Mouse (Mus musculus) liver, embryonic 12.5 days (tissue): ENCODE measurements around the gene Nr4a1. TPM values are rescaled to one million over a fixed set of nuclear protein-coding genes. Genes with fewer than 3 reads are reported as not detected.

Experiments
- ATAC-seq: fragments of 200-750 bp; cut with Nextera tagmentation; 2 replicates; pipeline ENCODE4 v1.8.0; 2017; ENCODE audit warnings: moderate number of reproducible peaks, mild to moderate bottlenecking, moderate library complexity
- H3K27ac ChIP-seq: fragments of 300-500 bp; sonication (generic); 2 replicates; pipeline ENCODE4 v1.5.1; 2016; ENCODE audit warnings: mild to moderate bottlenecking
- H3K27me3 ChIP-seq: fragments of 300-500 bp; sonication (generic); replicated peaks from 2 replicates; pipeline ENCODE4 v1.6.1; 2016; ENCODE audit warnings: mild to moderate bottlenecking, moderate library complexity
- H3K36me3 ChIP-seq: fragments of 300-500 bp; sonication (generic); 2 replicates; pipeline ENCODE4 v1.6.1; 2016; ENCODE audit warnings: mild to moderate bottlenecking, moderate library complexity
- H3K4me1 ChIP-seq: fragments of 300-500 bp; sonication (generic); 2 replicates; pipeline ENCODE4 v1.6.1; 2016
- H3K4me2 ChIP-seq: fragments of 300-500 bp; sonication (generic); 2 replicates; pipeline ENCODE4 v1.6.1; 2016; ENCODE audit warnings: mild to moderate bottlenecking, moderate library complexity
- H3K4me3 ChIP-seq: fragments of 300-500 bp; sonication (generic); 2 replicates; pipeline ENCODE4 v1.5.1; 2016; ENCODE audit warnings: mild to moderate bottlenecking, moderate library complexity
- H3K9ac ChIP-seq: fragments of 300-500 bp; sonication (generic); 2 replicates; pipeline ENCODE4 v1.6.1; 2016; ENCODE audit warnings: mild to moderate bottlenecking, moderate library complexity
- H3K9me3 ChIP-seq: fragments of 300-500 bp; sonication (generic); replicated peaks from 2 replicates; pipeline ENCODE4 v1.6.1; 2016; ENCODE audit warnings: mild to moderate bottlenecking, moderate library complexity
- WGBS: fragments of 180-500 bp; shearing (Covaris S2); methylation state at CpG from one replicate; pipeline ENCODE4 v1.1.7; 2016; ENCODE audit not compliant: insufficient replicate concordance; 5-methylcytosine and 5-hydroxymethylcytosine counted together
- polyA plus RNA-seq: library from polyadenylated mRNA; unstranded; fragments of >200 nt; fragmentation: Nextera tagmentation; extraction: Ambion mirVana; gene quantifications from 2 replicates; pipeline ENCODE4 v1.2.1, GENCODE M21; 2016

Nr4a1 gene
- polyA plus RNA-seq, 1 experiment from 2014 or later, result 0.83 TPM

GRCm38 (mm10) chr15:101308440-101309348 lies 54.6 kb downstream of the Nr4a1 start:
- no peak overlapping the region for H3K4me2 ChIP-seq
- no peaks in the 10 kb centered on the region for H3K36me3 ChIP-seq
- no peaks in the 10 kb centered on the region for H3K9me3 ChIP-seq
- no peak overlapping the region for H3K9ac ChIP-seq
- ATAC-seq, result no peak
- no peak overlapping the region for H3K27ac ChIP-seq
- WGBS, result 57% methylated on average over 13 of the region's 13 CpGs
- no peaks in the 10 kb centered on the region for H3K27me3 ChIP-seq
- peaks cover 7% of the 10 kb centered on the region; the same call in 1 of the 2 replicates for H3K4me1 ChIP-seq
- no peak overlapping the region for H3K4me3 ChIP-seq

GRCm38 (mm10) chr15:101309493-101309892 lies 55.4 kb downstream of the Nr4a1 start:
- Histone ChIP-seq H3K9ac (no peak overlapping the region), H3K36me3 (no peaks in the 10 kb centered on the region), H3K4me2 (no peak overlapping the region), H3K27ac (no peak overlapping the region), H3K27me3 (no peaks in the 10 kb centered on the region), H3K4me3 (no peak overlapping the region), H3K4me1 (peaks cover 7% of the 10 kb centered on the region; the same call in 1 of the 2 replicates), H3K9me3 (no peaks in the 10 kb centered on the region)
- no peak for ATAC-seq
- whole genome bisulfite sequencing, result 38% methylated on average over 5 of the region's 5 CpGs

- H3K36me3 ChIP-seq, result no peaks in the 10 kb centered on the region
- H3K4me1 ChIP-seq, result peaks cover 11% of the 10 kb centered on the region; the same call in 1 of the 2 replicates
- no peak overlapping the region for H3K4me2 ChIP-seq
- no peak overlapping the region for H3K4me3 ChIP-seq
- 0 out of 2 replicates have a peak, but pooled peaks cover 1% of the 10 kb centered on the region for H3K27me3 ChIP-seq
- no peak overlapping the region for H3K9ac ChIP-seq
- no peak for ATAC-seq
- H3K27ac ChIP-seq, result no peak overlapping the region
- 47% methylated on average over 14 of the region's 15 CpGs for WGBS
- no peaks in the 10 kb centered on the region for H3K9me3 ChIP-seq
These were observed 57.2 kb downstream of the Nr4a1 start for GRCm38 (mm10) chr15:101311087-101311770.

- WGBS, result 62% methylated on average over 6 of the region's 6 CpGs
- 0 out of 2 replicates have a peak, but pooled peaks cover 9% of the 10 kb centered on the region for H3K27me3 ChIP-seq
- no peak overlapping the region for H3K27ac ChIP-seq
- ATAC-seq, result no peak
- no peaks in the 10 kb centered on the region for H3K9me3 ChIP-seq
- H3K4me1 ChIP-seq, result peaks cover 19% of the 10 kb centered on the region; the same call in 1 of the 2 replicates
- H3K4me2 ChIP-seq, result no peak overlapping the region
- H3K4me3 ChIP-seq, result no peak overlapping the region
- no peak overlapping the region for H3K9ac ChIP-seq
- H3K36me3 ChIP-seq, result no peaks in the 10 kb centered on the region
These were observed 57.9 kb downstream of the Nr4a1 start for GRCm38 (mm10) chr15:101312006-101312405.

DNA sequence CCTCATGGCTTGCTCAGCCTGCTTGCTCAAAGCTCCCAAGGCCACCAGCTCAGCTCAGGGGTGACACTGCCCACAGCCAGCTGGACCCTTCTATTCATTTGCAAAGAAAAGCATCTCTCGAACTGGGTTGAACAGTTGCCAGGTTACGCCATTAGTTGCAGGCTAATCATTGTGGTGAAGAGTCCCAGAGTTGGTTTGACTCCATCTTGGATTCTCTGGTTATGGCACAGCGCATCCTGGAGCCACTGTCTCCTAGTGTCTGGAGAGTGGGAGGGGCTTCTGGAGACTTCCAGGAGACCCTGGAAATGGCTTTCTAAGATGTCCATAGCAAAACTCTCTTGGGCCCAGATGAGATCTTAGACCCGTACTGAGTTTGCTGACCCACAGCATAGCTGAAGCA lies 61.3 kb downstream of the Nr4a1 start:
- Histone ChIP-seq H3K36me3 (no peaks in the 10 kb centered on the region), H3K4me3 (no peak overlapping the region), H3K9ac (no peak overlapping the region), H3K27ac (no peak overlapping the region), H3K4me2 (no peak overlapping the region), H3K4me1 (peaks cover 39% of the 10 kb centered on the region), H3K27me3 (0 out of 2 replicates have a peak, but pooled peaks cover 9% of the 10 kb centered on the region), H3K9me3 (no peaks in the 10 kb centered on the region)
- WGBS, result 75% methylated on average over 4 of the region's 4 CpGs
- ATAC-seq, result no peak

DNA sequence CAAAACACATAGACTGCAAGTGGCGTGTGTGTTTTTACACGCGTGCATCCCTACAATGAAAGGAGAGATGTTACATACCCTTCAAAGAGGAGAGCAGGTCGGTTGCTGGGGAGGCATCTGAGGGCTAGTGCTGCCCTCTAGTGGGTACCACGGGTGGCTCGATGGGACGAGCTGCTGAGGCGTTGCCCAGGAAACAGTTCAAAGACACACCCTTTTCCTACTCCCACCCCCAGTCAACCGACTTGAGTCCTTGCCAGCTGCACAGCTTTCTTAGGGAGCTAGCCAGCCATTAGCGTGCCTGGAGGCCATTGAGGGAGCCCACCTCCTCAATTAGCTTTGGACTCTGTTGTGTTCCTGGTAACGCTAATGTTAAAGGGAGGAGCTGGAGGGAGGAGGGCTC lies 61.8 kb downstream of the Nr4a1 start:
- 1% methylated on average over 11 of the region's 11 CpGs for WGBS

GRCm38 (mm10) chr15:101316279-101316912 lies 62.3 kb downstream of the Nr4a1 start:
- Histone ChIP-seq H3K27me3 (0 out of 2 replicates have a peak, but pooled peaks cover 9% of the 10 kb centered on the region), H3K4me2 (peak overlapping the region; percentile 54), H3K27ac (peak overlapping the region; percentile 58; the same call in 1 of the 2 replicates), H3K9me3 (no peaks in the 10 kb centered on the region), H3K4me3 (peak overlapping the region; percentile 29), H3K9ac (0 out of 2 replicates have a peak overlapping the region, but pooled peaks have one; percentile 8), H3K4me1 (peaks cover 49% of the 10 kb centered on the region), H3K36me3 (no peaks in the 10 kb centered on the region)
- 23% methylated on average over 13 of the region's 13 CpGs for WGBS
- no peak for ATAC-seq

More for the DNA sequence above, 61.8 kb downstream of the Nr4a1 start:
- Histone ChIP-seq H3K4me3 (peak overlapping the region; percentile 29), H3K9ac (0 out of 2 replicates have a peak overlapping the region, but pooled peaks have one; percentile 8), H3K9me3 (no peaks in the 10 kb centered on the region), H3K27me3 (0 out of 2 replicates have a peak, but pooled peaks cover 9% of the 10 kb centered on the region), H3K36me3 (no peaks in the 10 kb centered on the region), H3K4me1 (peaks cover 43% of the 10 kb centered on the region), H3K27ac (no peak overlapping the region), H3K4me2 (peak overlapping the region; percentile 54)
- ATAC-seq, result peak; percentile 42; the same call in 1 of the 2 replicates

DNA sequence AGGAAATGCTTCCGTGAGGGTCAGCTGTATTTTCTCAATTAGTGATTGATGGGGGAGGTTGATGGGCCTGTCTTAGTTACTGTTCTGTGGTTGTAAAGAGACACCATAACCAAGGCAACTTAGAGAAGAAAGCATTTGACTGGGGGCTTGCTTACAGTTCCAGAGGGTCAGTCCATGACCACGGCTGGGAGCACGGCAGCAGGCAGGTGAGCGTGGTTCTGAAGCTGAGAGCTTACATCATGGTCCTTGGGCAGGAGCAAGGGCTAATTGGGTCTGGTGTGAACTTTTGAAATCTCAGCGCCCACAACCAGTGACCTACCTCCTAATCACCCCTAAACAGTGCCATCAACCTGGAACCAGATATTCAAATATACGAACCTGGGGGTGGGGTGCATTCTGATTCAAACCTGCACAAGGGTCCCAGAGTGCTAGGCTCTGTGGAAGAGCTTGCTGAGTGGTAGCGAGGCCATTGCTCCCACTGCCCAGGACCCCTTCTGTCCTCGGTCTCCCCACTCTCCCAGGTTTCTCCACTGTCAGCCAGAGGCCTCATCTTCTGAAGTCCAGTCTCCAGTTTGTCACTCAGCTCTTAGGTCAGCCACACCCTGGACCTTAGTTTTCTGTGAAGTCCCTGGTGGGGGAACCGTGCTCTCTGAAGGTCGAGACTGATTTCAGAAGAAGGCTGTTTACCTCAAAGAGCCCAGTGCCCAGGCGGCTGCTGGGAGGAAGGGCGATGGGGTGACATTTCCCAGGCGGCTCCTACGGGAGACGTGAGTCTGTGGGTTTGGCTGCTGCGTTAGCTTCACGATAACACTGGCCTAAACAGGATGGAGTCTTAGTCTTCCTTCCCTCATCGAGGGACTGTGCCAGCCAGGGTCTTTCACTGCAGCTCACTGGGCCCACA lies 63.1 kb downstream of the Nr4a1 start:
- peak overlapping the region; percentile 58 for H3K27ac ChIP-seq
- H3K36me3 ChIP-seq, result no peaks in the 10 kb centered on the region
- 0 out of 2 replicates have a peak overlapping the region, but pooled peaks have one; percentile 8 for H3K9ac ChIP-seq
- peaks cover 13% of the 10 kb centered on the region; the same call in 1 of the 2 replicates for H3K27me3 ChIP-seq
- ATAC-seq, result no peak
- peak overlapping the region; percentile 54 for H3K4me2 ChIP-seq
- WGBS, result 29% methylated on average over 18 of the region's 18 CpGs
- peak overlapping the region; percentile 29; the same call in 1 of the 2 replicates for H3K4me3 ChIP-seq
- no peaks in the 10 kb centered on the region for H3K9me3 ChIP-seq
- peaks cover 50% of the 10 kb centered on the region for H3K4me1 ChIP-seq

- Histone ChIP-seq H3K9ac (no peak overlapping the region), H3K4me3 (no peak overlapping the region), H3K27ac (peak overlapping the region; percentile 58; the same call in 1 of the 2 replicates), H3K9me3 (no peaks in the 10 kb centered on the region), H3K36me3 (no peaks in the 10 kb centered on the region), H3K27me3 (peaks cover 18% of the 10 kb centered on the region; the same call in 1 of the 2 replicates), H3K4me2 (0 out of 2 replicates have a peak overlapping the region, but pooled peaks have one; percentile 54), H3K4me1 (peaks cover 50% of the 10 kb centered on the region)
- ATAC-seq, result no peak
- WGBS, result 40% methylated on average over 2 of the region's 2 CpGs
These were observed 63.9 kb downstream of the Nr4a1 start for GRCm38 (mm10) chr15:101317814-101318500.
